Mouse (Mus musculus) heart, embryonic 16.5 days (tissue): ENCODE measurements around the gene Rprd1b. TPM values are rescaled to one million over a fixed set of nuclear protein-coding genes. Genes with fewer than 3 reads are reported as not detected.

Experiments
- ATAC-seq: fragments of 200-750 bp; cut with Nextera tagmentation; replicated peaks from 2 replicates; pipeline ENCODE4 v1.8.0; 2017; ENCODE audit warnings: moderate number of reproducible peaks; ENCODE audit not compliant: insufficient read depth, low FRiP score; ENCODE audit errors: extremely low read depth
- H3K27ac ChIP-seq: fragments of 300-500 bp; sonication (generic); 2 replicates; pipeline ENCODE4 v1.5.1; 2014; ENCODE audit warnings: mild to moderate bottlenecking, low read length, control low read depth, moderate library complexity
- H3K27me3 ChIP-seq: fragments of 300-500 bp; sonication (generic); 2 replicates; pipeline ENCODE4 v1.6.1; 2014; ENCODE audit warnings: low read length, mixed read lengths; ENCODE audit not compliant: control insufficient read depth, insufficient read depth
- H3K36me3 ChIP-seq: fragments of 300-500 bp; sonication (generic); 2 replicates; pipeline ENCODE4 v1.6.1; 2014; ENCODE audit not compliant: control insufficient read depth, insufficient read depth
- H3K4me1 ChIP-seq: fragments of 300-500 bp; sonication (generic); 2 replicates; pipeline ENCODE4 v1.6.1; 2014; ENCODE audit warnings: low read length, mixed read lengths; ENCODE audit not compliant: control insufficient read depth, insufficient read depth
- H3K4me2 ChIP-seq: fragments of 300-500 bp; sonication (generic); 2 replicates; pipeline ENCODE4 v1.6.1; 2014; ENCODE audit warnings: low read depth, mild to moderate bottlenecking, control low read depth, low read length
- H3K4me3 ChIP-seq: fragments of 300-500 bp; sonication (generic); 2 replicates; pipeline ENCODE4 v1.5.1; 2014; ENCODE audit warnings: mild to moderate bottlenecking, control low read depth, low read length
- H3K9ac ChIP-seq: fragments of 300-500 bp; sonication (generic); 2 replicates; pipeline ENCODE4 v1.6.1; 2014; ENCODE audit warnings: low read length, control low read depth
- H3K9me3 ChIP-seq: fragments of 300-500 bp; sonication (generic); replicated peaks from 2 replicates; pipeline ENCODE4 v1.6.1; 2016; ENCODE audit warnings: low read length; ENCODE audit not compliant: control insufficient read depth
- WGBS: fragments of 180-500 bp; shearing (Covaris S2); extraction: QIAGEN DNeasy Blood & Tissue Kit; methylation state at CpG from one replicate; pipeline ENCODE4 v1.1.7; 2014; 5-methylcytosine and 5-hydroxymethylcytosine counted together
- polyA plus RNA-seq: library from polyadenylated mRNA; unstranded; fragments of >200 nt; fragmentation: Nextera tagmentation; extraction: Ambion mirVana; gene quantifications from 2 replicates; pipeline ENCODE4 v1.2.1, GENCODE M21; 2015

Rprd1b gene
- polyA plus RNA-seq, 1 experiment from 2014 or later: 32.0 TPM

DNA sequence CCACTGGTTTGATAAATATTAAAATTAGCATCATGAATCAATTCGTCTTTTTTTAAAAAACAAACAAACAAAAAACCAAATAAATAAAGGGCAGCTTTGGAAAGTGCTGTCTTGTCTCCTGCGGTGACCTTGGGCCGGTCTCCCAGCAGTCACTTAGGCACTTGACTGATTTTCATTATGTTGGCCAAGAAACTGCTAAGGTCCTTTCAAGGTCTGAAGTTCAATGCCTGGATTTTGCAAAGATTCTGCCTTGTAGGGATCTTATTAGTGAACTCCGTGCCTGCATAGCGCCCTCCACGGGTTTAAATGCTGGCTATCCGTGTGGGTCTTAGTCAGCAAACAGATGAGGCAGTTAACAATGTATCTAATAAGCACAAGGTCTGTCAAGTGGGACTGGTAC is 50.7 kb downstream of the Rprd1b start:
- H3K27me3 ChIP-seq: no peaks in the 10 kb centered on the region
- H3K4me1 ChIP-seq: peaks cover 2% of the 10 kb centered on the region; the same call in 1 of the 2 replicates
- H3K27ac ChIP-seq: no peak overlapping the region
- no peaks in the 10 kb centered on the region for H3K9me3 ChIP-seq
- ATAC-seq: no peak
- H3K4me2 ChIP-seq: no peak overlapping the region
- no peak overlapping the region for H3K9ac ChIP-seq
- 84% methylated on average over 7 of the region's 7 CpGs for WGBS
- H3K4me3 ChIP-seq: no peak overlapping the region
- H3K36me3 ChIP-seq: peaks cover 32% of the 10 kb centered on the region

- no peak overlapping the region for H3K9ac ChIP-seq
- WGBS: 45% methylated on average over 9 of the region's 9 CpGs
- no peak for ATAC-seq
- H3K36me3 ChIP-seq: peaks cover 28% of the 10 kb centered on the region
- H3K9me3 ChIP-seq: no peaks in the 10 kb centered on the region
- no peak overlapping the region for H3K4me2 ChIP-seq
- H3K27me3 ChIP-seq: no peaks in the 10 kb centered on the region
- H3K27ac ChIP-seq: no peak overlapping the region
- H3K4me3 ChIP-seq: no peak overlapping the region
- H3K4me1 ChIP-seq: peaks cover 2% of the 10 kb centered on the region; the same call in 1 of the 2 replicates
Observed at GRCm38 (mm10) chr2:158079843-158080395, 51.6 kb downstream of the Rprd1b start.

GRCm38 (mm10) chr2:158080622-158081241 is 52.4 kb downstream of the Rprd1b start:
- ATAC-seq: no peak
- Histone ChIP-seq H3K4me1 (peaks cover 2% of the 10 kb centered on the region; the same call in 1 of the 2 replicates), H3K27ac (no peak overlapping the region), H3K4me3 (no peak overlapping the region), H3K27me3 (no peaks in the 10 kb centered on the region), H3K9ac (no peak overlapping the region), H3K9me3 (no peaks in the 10 kb centered on the region), H3K36me3 (peaks cover 19% of the 10 kb centered on the region), H3K4me2 (no peak overlapping the region)
- 81% methylated on average over 9 of the region's 9 CpGs for WGBS

- Histone ChIP-seq H3K27ac (no peak overlapping the region), H3K4me2 (no peak overlapping the region), H3K36me3 (no peaks in the 10 kb centered on the region), H3K27me3 (no peaks in the 10 kb centered on the region), H3K9me3 (no peaks in the 10 kb centered on the region), H3K9ac (no peak overlapping the region), H3K4me3 (no peak overlapping the region), H3K4me1 (peaks cover 2% of the 10 kb centered on the region; the same call in 1 of the 2 replicates)
- ATAC-seq: no peak
- 70% methylated on average over 8 of the region's 8 CpGs for WGBS
Observed at GRCm38 (mm10) chr2:158084486-158084885, 56.2 kb downstream of the Rprd1b start.

- no peak overlapping the region for H3K27ac ChIP-seq
- no peak overlapping the region for H3K4me2 ChIP-seq
- H3K4me1 ChIP-seq: peaks cover 11% of the 10 kb centered on the region
- H3K9me3 ChIP-seq: no peaks in the 10 kb centered on the region
- H3K4me3 ChIP-seq: no peak overlapping the region
- H3K27me3 ChIP-seq: no peaks in the 10 kb centered on the region
- ATAC-seq: no peak
- H3K9ac ChIP-seq: no peak overlapping the region
- WGBS: 85% methylated on average over 4 of the region's 4 CpGs
- no peaks in the 10 kb centered on the region for H3K36me3 ChIP-seq
Observed at GRCm38 (mm10) chr2:158090096-158090495, 61.8 kb downstream of the Rprd1b start.

DNA sequence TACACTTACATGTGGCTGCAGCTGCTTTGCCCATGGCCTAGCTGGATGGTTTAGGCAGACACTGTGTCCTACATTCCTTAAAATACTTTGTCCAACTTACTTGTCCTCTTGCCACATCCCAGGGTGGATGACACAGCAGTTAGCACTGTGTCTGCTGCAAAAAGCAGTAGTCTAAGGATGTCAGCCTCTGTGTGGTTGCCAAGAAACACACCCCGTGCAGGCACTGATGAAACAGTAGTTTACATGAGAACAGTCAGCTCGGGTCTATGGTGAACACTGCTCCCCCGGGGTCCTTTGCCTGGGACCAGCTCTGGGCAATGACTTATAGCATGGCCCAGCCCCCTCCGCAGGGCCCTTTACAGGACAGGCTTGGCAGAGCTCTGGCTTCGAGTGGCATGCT is 65.0 kb downstream of the Rprd1b start:
- 43% methylated on average over 5 of the region's 5 CpGs for WGBS
- H3K9ac ChIP-seq: no peak overlapping the region
- no peak overlapping the region for H3K4me2 ChIP-seq
- H3K27me3 ChIP-seq: no peaks in the 10 kb centered on the region
- no peak overlapping the region for H3K4me3 ChIP-seq
- peaks cover 15% of the 10 kb centered on the region for H3K4me1 ChIP-seq
- H3K27ac ChIP-seq: no peak overlapping the region
- H3K36me3 ChIP-seq: no peaks in the 10 kb centered on the region
- H3K9me3 ChIP-seq: no peaks in the 10 kb centered on the region
- ATAC-seq: 0 out of 2 replicates have a peak, but pooled peaks have one; percentile 24

DNA sequence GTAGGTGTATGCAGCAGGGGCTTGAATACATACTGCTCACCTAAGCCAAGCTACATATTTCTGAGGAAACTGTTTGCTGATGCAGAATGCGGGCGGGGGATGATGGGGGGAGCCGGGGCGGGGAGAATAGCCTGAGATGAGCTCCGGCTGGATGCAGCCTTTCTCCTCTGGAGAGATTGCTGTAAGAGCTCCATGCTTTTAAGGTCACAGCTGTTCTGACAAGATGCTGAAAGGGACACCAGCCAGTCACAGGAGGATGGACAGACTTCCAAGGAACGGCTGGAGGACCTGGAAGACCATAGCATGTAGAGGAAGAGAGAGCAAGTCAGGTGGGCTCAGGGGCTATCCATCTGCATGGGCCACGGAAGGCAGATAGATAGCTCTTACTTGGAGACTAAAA is 66.0 kb downstream of the Rprd1b start:
- no peaks in the 10 kb centered on the region for H3K36me3 ChIP-seq
- no peaks in the 10 kb centered on the region for H3K27me3 ChIP-seq
- ATAC-seq: no peak
- no peak overlapping the region for H3K27ac ChIP-seq
- H3K9ac ChIP-seq: no peak overlapping the region
- H3K4me2 ChIP-seq: no peak overlapping the region
- 78% methylated on average over 7 of the region's 7 CpGs for WGBS
- H3K4me1 ChIP-seq: peaks cover 15% of the 10 kb centered on the region
- no peak overlapping the region for H3K4me3 ChIP-seq
- H3K9me3 ChIP-seq: no peaks in the 10 kb centered on the region

DNA sequence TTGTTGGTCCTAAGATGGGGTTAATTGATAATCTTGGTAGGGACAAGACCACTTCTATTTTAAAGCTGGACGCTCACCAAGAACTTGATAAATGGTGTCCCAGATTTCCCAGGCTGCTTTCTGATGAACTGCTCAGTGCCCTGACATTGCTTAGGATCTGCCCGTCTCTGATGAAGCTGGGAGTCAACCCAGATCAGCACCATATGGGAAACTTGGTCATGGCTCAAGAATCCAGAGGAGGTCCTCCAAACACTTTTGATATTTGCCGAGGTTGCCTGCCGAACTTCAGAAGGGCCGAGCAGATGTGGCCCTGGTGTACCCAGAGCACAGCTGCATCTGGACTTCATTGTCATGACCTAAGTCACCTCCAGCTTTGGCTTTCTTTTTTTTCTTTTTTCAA is 66.5 kb downstream of the Rprd1b start:
- H3K4me2 ChIP-seq: no peak overlapping the region
- H3K4me3 ChIP-seq: no peak overlapping the region
- H3K27ac ChIP-seq: no peak overlapping the region
- H3K27me3 ChIP-seq: no peaks in the 10 kb centered on the region
- no peak for ATAC-seq
- no peak overlapping the region for H3K9ac ChIP-seq
- H3K9me3 ChIP-seq: no peaks in the 10 kb centered on the region
- peaks cover 15% of the 10 kb centered on the region for H3K4me1 ChIP-seq
- no peaks in the 10 kb centered on the region for H3K36me3 ChIP-seq
- WGBS: 55% methylated on average over 5 of the region's 5 CpGs

DNA sequence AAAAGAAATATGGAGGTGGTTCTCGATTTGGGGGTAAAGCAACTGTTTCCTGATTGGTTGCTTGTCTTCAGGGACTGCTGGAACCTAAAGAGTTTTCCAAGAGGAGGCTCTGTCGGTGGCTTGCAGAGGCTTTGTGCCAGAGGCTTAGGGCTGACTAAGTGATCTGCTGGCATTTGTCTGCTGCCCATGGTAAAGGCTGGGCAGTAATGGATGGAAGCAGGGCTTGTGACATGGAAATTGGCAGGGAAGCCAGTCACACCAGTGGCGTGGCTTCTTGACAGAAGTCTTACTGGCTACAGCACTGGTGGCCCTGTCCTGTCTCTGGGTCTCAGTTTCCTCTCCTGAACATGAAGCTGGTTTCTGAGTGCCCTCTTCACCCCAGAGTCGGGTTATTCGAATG is 68.8 kb downstream of the Rprd1b start:
- no peaks in the 10 kb centered on the region for H3K36me3 ChIP-seq
- ATAC-seq: no peak
- H3K27me3 ChIP-seq: no peaks in the 10 kb centered on the region
- no peak overlapping the region for H3K27ac ChIP-seq
- H3K4me1 ChIP-seq: peaks cover 15% of the 10 kb centered on the region
- WGBS: 74% methylated on average over 5 of the region's 5 CpGs
- H3K4me3 ChIP-seq: no peak overlapping the region
- no peak overlapping the region for H3K4me2 ChIP-seq
- no peak overlapping the region for H3K9ac ChIP-seq
- no peaks in the 10 kb centered on the region for H3K9me3 ChIP-seq
